Mouse (Mus musculus) lung, embryonic 14.5 days (tissue): ENCODE data around the gene Cntn5. TPM values are rescaled to one million over a fixed set of nuclear protein-coding genes. Genes with fewer than 3 reads are reported as not detected.

Source experiments
- ATAC-seq: fragments of 200-750 bp; cut with Nextera tagmentation; 2 replicates; pipeline ENCODE4 v1.8.0; 2017; ENCODE audit warnings: mild to moderate bottlenecking, moderate TSS enrichment, moderate library complexity; ENCODE audit not compliant: insufficient read depth
- DNase-seq: peaks from one replicate; pipeline ENCODE4 v3.0.0-alpha.2; 2015
- H3K27ac ChIP-seq: fragments of 300-500 bp; sonication (generic); 2 replicates; pipeline ENCODE4 v1.5.1; 2014; ENCODE audit warnings: low read depth, mild to moderate bottlenecking, moderate library complexity
- H3K27me3 ChIP-seq: fragments of 300-500 bp; sonication (generic); 2 replicates; pipeline ENCODE4 v1.6.1; 2014; ENCODE audit warnings: low read length, control low read depth; ENCODE audit not compliant: insufficient read depth
- H3K36me3 ChIP-seq: fragments of 300-500 bp; sonication (generic); 2 replicates; pipeline ENCODE4 v1.6.1; 2014; ENCODE audit warnings: control low read depth; ENCODE audit not compliant: insufficient read depth
- H3K4me1 ChIP-seq: fragments of 300-500 bp; sonication (generic); 2 replicates; pipeline ENCODE4 v1.6.1; 2014; ENCODE audit warnings: antibody characterized with exemption, control low read depth; ENCODE audit not compliant: insufficient read depth
- H3K4me2 ChIP-seq: fragments of 300-500 bp; sonication (generic); 2 replicates; pipeline ENCODE4 v1.6.1; 2014; ENCODE audit warnings: mild to moderate bottlenecking
- H3K4me3 ChIP-seq: fragments of 300-500 bp; sonication (generic); 2 replicates; pipeline ENCODE4 v1.5.1; 2014; ENCODE audit warnings: low read depth, low read length
- H3K9ac ChIP-seq: fragments of 300-500 bp; sonication (generic); 2 replicates; pipeline ENCODE4 v1.6.1; 2014
- H3K9me3 ChIP-seq: fragments of 300-500 bp; sonication (generic); 2 replicates; pipeline ENCODE4 v1.6.1; 2016; ENCODE audit warnings: low read depth, low read length, control low read depth
- CTCF ChIP-seq: IDR thresholded peaks from 2 replicates; pipeline ENCODE4 v1.5.1; 2016; ENCODE audit warnings: antibody characterized with exemption, low read depth
- WGBS: fragments of 180-500 bp; shearing (Covaris S2); extraction: QIAGEN DNeasy Blood & Tissue Kit; methylation state at CpG from one replicate; pipeline ENCODE4 v1.1.7; 2014; 5-methylcytosine and 5-hydroxymethylcytosine counted together
- microRNA-seq: library from miRNA; unstranded; fragments of <30 nt; microRNA quantifications from one replicate; pipeline ENCODE4, GENCODE M21; 2016; ENCODE audit warnings: borderline number of aligned reads
- polyA plus RNA-seq: library from polyadenylated mRNA; unstranded; fragments of >200 nt; fragmentation: Nextera tagmentation; extraction: Ambion mirVana; gene quantifications from 2 replicates; pipeline ENCODE4 v1.2.1, GENCODE M21; 2014

Cntn5 gene
- polyA plus RNA-seq, 1 experiment from 2014 or later: not detected

- no peak for DNase-seq
- H3K4me1 ChIP-seq: no peaks in the 10 kb centered on the region
- no peak for ATAC-seq
- H3K4me3 ChIP-seq: no peak overlapping the region
- H3K36me3 ChIP-seq: no peaks in the 10 kb centered on the region
- no peaks in the 10 kb centered on the region for H3K9me3 ChIP-seq
- H3K27ac ChIP-seq: no peak overlapping the region
- TF ChIP-seq CTCF: no peak
- H3K4me2 ChIP-seq: no peak overlapping the region
- H3K27me3 ChIP-seq: no peaks in the 10 kb centered on the region
- H3K9ac ChIP-seq: no peak overlapping the region
- WGBS: 54% methylated on average over 3 of the region's 3 CpGs
These were observed 1257.2 kb downstream of the Cntn5 start for GRCm38 (mm10) chr9:9647361-9647760.

- H3K36me3 ChIP-seq: no peaks in the 10 kb centered on the region
- H3K4me1 ChIP-seq: no peaks in the 10 kb centered on the region
- no peak overlapping the region for H3K9ac ChIP-seq
- no peak for ATAC-seq
- no peak overlapping the region for H3K4me3 ChIP-seq
- 64% methylated on average over 1 of the region's 1 CpGs for WGBS
- no peak overlapping the region for H3K4me2 ChIP-seq
- TF ChIP-seq CTCF: no peak
- H3K27ac ChIP-seq: no peak overlapping the region
- H3K9me3 ChIP-seq: no peaks in the 10 kb centered on the region
- DNase-seq: no peak
- no peaks in the 10 kb centered on the region for H3K27me3 ChIP-seq
These were observed 1258.3 kb downstream of the Cntn5 start for GRCm38 (mm10) chr9:9646276-9646675.

Small RNA genes within 50 kb of the gene (microRNA-seq; reads per million reads assigned to microRNA genes)
- gene Gm24496 (not detected), gene Gm25086 (not detected), gene Gm26195 (not detected), gene Mir6237 (not detected)
